Mouse (Mus musculus) cerebellum, postnatal 36 days (tissue): ENCODE measurements at regions not wholly inside any gene's neighbourhood (a gene's known extent, or its start where the extent isn't known, plus 50 kb on each side); places are given as distances from the start of the nearest gene placed in this dataset.

Source experiments
- DNase-seq, 2 experiments: peaks; one replicate each; pipeline ENCODE4 v3.0.0; 2021 to 2022; ENCODE audit warnings: mixed read lengths in 2 of 2

DNA sequence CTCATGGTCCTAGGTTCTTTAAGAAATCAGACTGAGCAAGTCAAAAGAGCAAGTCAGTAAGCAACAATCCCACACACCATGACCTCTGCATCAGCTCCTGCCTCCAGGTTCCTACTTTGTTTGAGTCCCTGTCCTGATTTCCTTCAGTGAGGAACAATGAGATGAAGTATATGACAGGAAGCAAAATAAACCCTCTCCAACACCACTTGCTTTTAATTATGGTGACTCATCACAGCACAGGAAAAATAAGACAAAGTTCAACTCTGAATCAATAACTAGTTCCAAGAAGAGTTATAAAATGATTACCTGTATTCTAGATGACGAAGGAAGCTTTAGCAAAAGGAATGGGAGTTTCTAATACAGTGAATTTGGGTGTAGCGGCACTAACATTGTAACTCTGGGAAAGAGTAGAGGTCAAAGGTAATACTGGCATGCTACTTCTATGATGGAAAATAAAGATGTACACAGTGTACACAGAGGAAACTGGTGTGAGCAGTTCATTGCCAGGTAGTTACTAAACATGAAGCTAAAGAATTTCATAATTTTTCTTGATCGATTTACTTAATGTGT, 248.2 kb upstream of the Atp2b1 start:
- DNase-seq = no peak

DNA sequence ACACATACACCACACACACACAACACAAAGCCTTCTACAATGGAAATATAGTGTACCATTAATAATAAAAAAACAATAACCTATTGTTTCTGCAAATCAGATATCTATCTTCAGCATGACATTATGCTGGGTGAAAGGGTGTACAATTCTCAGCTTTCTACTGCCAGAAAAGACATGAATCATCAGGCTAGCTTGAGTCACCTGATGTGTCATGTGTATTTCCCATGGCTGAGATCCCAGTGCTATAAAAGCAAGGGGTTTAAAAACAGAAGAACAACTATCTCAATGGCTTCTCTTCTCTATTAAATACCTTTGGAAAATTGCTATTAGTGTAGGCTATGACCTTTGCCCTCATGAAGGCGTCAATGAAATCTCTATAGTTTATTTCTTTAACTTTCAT, 246.5 kb upstream of the Atp2b1 start:
- DNase-seq = no peak

DNA sequence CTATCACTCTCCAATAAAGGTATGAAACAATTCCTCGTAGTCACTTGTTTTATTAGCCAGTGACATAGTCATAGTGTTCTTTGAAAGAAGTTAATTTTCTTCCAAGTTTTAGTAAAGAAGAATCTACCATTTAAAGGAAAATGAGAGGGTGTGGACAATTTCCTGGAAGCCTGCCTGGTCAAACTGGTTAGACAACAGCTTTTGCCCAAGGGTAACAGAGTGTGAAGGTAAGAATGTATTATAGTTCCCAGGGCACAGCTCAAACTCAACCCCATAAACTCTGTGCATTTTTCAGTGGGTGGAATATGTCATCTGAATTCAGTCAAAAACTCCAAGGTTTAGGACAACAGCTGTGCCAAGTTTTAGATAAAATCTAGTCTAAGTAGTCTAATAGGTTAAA, 240.1 kb upstream of the Atp2b1 start:
- DNase-seq = no peak

- DNase-seq = no peak
Observed at GRCm38 (mm10) chr10:98676907-98677306, 237.3 kb upstream of the Atp2b1 start.

- DNase-seq = no peak
Observed at GRCm38 (mm10) chr10:98678234-98678633, 236.0 kb upstream of the Atp2b1 start.

GRCm38 (mm10) chr10:98682436-98682835, 231.8 kb upstream of the Atp2b1 start:
- DNase-seq = no peak

GRCm38 (mm10) chr10:98684195-98684594, 230.0 kb upstream of the Atp2b1 start:
- DNase-seq = no peak

- DNase-seq = no peak
Observed at GRCm38 (mm10) chr10:98684707-98685106, 229.5 kb upstream of the Atp2b1 start.

DNA sequence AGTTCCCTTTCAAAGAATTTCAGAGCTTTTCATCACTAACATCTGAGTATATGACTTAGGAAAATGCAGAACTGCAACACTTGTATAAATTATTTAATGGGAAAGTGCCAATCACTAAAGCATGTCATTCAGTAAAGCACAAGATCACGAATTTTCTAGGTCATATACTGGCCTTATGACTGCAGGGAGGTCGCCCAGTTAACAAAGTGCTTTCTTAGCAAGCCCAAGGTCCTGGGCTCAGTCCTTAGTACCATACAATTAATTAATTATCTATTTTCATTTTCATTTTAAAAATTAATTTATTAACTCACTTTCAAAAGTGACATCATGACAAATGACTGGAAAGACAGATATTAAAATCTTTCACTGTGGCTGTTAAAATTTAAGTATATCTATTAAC, 228.5 kb upstream of the Atp2b1 start:
- DNase-seq = no peak

DNA sequence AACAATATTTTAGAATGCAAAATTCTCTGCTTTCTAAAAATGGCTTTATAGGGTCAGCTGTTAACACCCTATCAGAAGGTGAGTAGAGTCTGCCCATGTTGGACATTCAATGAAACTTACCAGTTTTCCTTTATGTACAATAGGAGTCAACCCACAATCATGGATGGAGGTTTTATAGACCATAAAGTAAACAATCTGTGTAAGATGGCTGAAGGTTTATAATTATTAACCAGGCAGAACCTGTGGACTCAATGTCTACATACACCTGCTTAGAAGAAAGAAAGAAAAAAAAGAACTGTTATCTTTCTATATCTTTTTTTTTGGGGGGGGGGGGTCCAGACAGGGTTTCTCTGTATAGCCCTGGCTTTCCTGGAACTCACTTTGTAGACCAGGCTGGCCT, 227.8 kb upstream of the Atp2b1 start:
- no peak for DNase-seq

GRCm38 (mm10) chr10:98691816-98692215, 222.4 kb upstream of the Atp2b1 start:
- peak; percentile 32 to 34 for DNase-seq

DNA sequence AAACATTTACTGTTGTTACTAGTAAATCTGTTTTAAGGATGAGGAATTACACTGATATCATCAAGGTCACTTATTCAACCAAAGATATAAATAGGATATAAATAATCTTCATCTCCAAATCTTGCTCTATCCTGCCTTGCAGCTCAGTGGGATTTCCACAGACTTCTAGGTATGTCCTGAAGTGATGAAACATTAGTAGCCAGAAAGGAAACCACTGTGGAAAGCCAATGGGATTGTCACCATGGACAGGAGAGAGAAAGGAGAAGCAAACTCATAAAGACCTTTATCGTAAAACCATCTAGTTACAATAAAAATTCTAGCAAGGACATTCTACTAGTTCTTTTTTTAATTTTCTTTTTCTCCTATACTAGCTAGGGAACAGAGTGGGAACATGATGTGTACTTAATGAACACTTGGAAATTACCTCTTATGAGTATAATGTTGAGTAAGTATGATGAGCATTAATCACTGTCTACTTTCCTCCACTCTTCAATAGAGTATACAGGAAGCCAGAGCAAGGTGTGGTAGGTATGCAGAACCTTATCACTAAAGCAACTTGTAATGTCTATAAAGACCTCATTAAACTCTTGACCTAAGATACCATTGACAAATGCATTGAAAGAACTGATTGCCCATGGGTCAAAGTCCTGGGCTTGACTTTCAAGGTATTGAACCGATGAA, 219.4 kb upstream of the Atp2b1 start:
- no peak for DNase-seq

DNA sequence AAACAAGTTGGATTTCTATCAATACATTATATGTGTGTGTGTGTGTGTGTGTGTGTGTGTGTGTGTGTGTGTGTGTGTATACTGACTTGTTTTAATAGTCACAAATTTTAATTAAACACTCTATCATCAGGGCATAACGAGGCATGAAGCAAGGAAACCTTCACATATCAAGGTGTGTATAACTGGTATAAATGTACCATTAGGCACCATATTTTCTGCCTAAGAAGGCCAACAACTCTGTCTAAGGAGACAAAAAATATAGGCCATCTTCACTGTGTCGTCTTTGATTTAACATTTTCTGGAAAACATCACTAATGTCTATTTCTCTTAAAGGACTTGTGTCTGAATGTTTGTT, 218.9 kb upstream of the Atp2b1 start:
- DNase-seq = no peak

DNA sequence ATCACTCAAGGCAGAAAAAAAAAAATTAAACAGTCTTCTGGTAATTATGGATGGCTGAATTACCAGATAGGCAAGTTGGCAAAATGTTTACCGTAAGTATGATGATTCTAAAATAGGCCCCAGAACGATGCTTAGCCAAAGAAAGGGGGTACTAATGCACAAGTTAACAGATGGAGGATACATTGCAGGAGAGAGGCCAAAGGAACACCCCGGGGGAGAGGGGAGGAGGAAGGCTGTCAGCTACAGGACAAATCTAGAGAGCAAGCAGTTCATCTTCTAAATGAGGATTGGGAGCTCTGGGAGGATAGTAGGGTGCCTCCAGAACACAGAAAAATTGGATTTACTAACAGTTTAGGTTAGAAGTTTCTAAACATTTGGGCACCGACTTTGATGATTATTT, 216.3 kb upstream of the Atp2b1 start:
- peak; percentile 35 to 49 for DNase-seq

DNA sequence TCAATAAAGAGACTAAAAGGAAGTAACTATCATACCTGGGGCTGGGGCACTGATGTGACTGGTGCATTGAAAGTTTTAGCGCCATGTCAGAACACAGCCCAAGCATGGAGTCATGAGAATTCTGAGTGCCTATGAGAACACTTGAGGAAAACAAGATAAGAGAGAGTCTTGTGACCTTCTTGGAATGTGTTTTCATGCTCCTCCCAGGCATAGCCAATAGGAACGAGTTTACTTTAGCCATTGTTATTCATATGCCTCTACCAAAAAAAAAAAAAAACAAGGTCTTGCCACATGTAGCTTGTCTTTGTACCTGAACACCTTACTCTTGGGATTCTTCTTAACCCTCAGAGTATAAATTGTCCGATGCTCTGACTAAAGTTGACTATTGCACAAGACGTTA, 214.6 kb upstream of the Atp2b1 start:
- no peak for DNase-seq

GRCm38 (mm10) chr10:98700407-98700806, 213.8 kb upstream of the Atp2b1 start:
- no peak for DNase-seq

DNA sequence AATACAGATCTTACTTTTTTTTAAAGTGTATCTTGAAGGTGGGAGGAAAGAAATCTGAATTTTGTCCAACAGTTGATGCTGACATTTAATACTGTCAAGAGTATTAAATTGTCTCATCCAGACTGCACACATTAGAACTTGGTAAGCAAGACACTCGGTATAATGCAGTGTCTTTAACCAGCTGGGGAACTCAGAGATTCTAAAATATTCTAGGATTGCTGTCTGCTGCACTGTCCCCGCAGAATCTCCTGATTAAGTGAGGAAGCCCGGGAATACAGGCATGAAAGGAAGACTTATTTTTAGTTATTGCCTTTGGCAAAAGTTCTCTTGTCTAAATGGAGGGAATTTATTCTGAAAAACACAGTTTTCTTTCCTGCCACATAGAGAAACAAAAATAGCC, 212.9 kb upstream of the Atp2b1 start:
- no peak for DNase-seq

DNA sequence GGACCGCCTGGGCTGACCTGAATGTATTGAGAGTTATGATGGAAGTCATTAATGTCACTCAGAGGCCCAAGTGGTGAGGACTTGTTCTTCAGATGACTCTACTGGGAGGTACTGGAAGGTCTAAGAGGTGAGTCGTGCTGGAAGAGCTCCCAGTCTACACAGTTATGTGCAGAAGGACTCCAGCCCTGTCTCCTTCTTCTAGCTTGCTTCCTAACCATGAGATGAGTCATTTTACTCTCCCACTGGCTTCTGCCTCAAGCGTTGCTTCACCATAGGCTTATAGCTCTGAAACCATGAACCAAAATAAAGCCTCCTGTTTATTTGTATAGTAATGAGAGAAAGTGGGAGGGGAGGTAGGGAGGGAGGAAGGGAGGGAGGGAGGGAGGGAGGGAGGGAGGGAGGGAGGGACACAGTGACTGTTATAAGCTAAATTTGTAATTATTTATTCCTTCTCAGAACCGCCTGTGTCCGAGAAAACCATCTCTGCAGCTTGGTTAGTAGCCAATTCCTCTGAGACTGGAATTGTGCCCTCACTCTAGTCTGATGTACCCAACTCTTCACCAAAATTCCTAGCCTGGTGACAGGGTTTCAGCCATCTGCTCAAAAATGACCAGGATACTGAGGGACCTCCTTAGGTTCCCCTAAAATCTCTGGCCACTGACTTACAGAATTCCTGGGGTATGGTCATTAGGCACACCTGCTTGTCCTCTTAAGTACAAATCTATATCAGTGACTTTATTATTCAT, 211.6 kb upstream of the Atp2b1 start:
- peak; percentile 18 to 48 for DNase-seq

- DNase-seq = no peak
Observed at GRCm38 (mm10) chr10:98703642-98704293, 210.4 kb upstream of the Atp2b1 start.

DNA sequence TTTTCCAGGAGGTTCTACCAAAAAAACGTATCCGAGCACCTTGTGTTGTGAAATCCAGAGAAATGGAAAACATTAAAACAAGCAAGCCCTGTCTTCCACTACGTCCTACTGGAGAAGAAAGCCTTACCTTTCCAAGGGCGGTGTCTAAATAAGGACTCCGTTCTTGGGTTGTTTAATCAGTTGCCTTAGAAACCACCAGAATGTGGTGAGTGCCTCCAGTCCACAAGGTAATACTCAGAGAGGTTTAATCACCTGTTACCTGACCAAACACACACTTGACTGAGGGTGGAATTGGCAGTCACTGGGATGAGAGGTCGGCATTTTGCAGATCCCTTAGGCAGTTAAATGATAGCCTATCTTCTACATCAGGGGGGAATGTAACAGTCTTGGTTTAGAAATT, 209.6 kb upstream of the Atp2b1 start:
- DNase-seq = no peak

DNA sequence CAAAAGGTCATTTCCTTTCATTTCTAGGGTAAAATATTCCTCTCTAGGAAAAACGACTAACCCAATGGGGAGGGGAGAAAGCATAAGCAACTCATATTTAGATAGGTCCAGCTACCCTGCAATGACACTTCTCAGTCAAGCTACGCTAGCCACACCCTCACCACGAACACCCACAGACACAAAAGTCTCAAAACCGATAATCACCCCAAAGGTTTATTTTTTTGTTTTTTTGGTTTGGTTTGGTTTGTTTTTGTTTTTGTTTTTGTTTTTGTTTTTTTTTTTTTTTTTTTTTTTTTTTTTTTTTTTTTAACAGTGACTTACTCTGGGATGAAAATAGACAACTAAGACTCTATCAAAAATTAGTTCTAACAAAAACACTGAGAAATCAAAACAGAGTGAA, 196.3 kb upstream of the Atp2b1 start:
- no peak for DNase-seq

- no peak for DNase-seq
Observed at GRCm38 (mm10) chr10:98718706-98719105, 195.5 kb upstream of the Atp2b1 start.

DNA sequence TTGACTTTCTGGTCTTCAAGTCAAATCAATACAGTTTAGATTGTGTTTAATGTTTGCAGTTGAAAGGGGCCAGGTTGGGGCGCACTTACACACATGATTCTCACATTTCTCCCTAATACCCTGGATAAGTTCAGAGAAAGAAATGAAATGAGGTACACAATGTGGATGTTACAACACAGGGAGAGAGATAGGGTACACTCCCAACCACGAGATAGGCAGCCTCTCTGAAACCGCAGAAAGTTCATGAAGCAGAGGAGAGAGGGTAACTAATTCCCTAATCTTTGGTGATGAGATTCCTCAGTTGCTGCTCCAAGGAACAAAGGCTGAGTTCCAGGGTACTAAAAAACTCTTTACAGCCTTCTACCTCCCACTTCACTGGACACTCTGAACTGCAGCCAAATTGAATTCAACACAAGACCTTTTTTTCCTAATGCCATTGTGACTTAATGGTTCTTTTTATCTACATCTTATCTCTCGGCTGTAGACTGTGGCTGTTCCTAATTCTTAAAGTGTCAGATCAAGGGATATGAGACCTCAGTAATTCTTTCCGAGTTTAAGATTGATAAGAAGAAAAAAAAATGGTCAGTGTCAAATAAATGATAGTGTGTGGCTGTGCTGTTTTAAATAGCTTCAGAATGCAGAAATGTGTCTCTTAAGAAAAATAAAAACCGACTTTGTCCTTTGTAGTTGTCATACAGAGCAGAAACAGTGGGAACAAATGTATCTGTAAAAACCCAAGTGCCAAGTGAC, 193.8 kb upstream of the Atp2b1 start:
- no peak for DNase-seq
